Mouse (Mus musculus) cerebellum, adult 2 months (tissue): ENCODE measurements around the gene Wdtc1. TPM values are rescaled to one million over a fixed set of nuclear protein-coding genes. Genes with fewer than 3 reads are reported as not detected.

Experiments used
- DNase-seq, 2 experiments: peaks; one replicate each; pipeline ENCODE4 v3.0.0; 2021
- H3K27ac ChIP-seq: fragments of 200-500 bp; 2 replicates; pipeline ENCODE4 v1.5.1; 2012; ENCODE audit warnings: low read length, control low read depth, inconsistent platforms; ENCODE audit not compliant: insufficient read depth
- H3K27me3 ChIP-seq: fragments of 200-500 bp; 2 replicates; pipeline ENCODE4 v1.6.1; 2012; ENCODE audit warnings: inconsistent platforms, mild to moderate bottlenecking, low read length, moderate library complexity; ENCODE audit not compliant: control insufficient read depth, insufficient read depth
- H3K4me1 ChIP-seq: fragments of 200-500 bp; 2 replicates; pipeline ENCODE4 v1.6.1; 2011; ENCODE audit warnings: low read length; ENCODE audit not compliant: control insufficient read depth, insufficient read depth
- H3K4me3 ChIP-seq: fragments of 200-500 bp; replicated peaks from 2 replicates; pipeline ENCODE3; 2011; ENCODE audit warnings: mild to moderate bottlenecking, low read depth, low read length, control low read depth; ENCODE audit not compliant: insufficient read depth
- CTCF ChIP-seq: fragments of 200-500 bp; IDR thresholded peaks from 2 replicates; pipeline ENCODE4 v1.5.1; 2011; ENCODE audit warnings: low read depth, mild to moderate bottlenecking, control low read depth, low read length, moderate library complexity, borderline replicate concordance; ENCODE audit not compliant: insufficient read depth
- POLR2A ChIP-seq: fragments of 200-500 bp; IDR thresholded peaks from 2 replicates; pipeline ENCODE4 v1.6.1; 2011; ENCODE audit warnings: low read length, control low read depth, borderline replicate concordance; ENCODE audit not compliant: insufficient read depth
- WGBS: fragments of 180-500 bp; shearing (Covaris S2); methylation state at CpG from one replicate; pipeline ENCODE4 v1.1.7; 2018; 5-methylcytosine and 5-hydroxymethylcytosine counted together
- polyA plus RNA-seq: library from polyadenylated mRNA; depleted of rRNA; stranded (reverse); fragments of >200 nt; gene quantifications from 2 replicates; pipeline ENCODE4 v1.2.3, GENCODE M21; 2012

Gene Wdtc1
- polyA plus RNA-seq, 1 experiment = 46.6 TPM

GRCm38 (mm10) chr4:133330296-133330695 lies 23.0 kb downstream of the Wdtc1 start:
- TF ChIP-seq POLR2A (no peak), CTCF (no peak)
- 49% methylated on average over 4 of the region's 4 CpGs for WGBS

GRCm38 (mm10) chr4:133328129-133328528 lies 25.2 kb downstream of the Wdtc1 start:
- no peaks in the 10 kb centered on the region for H3K27me3 ChIP-seq
- WGBS = 87% methylated on average over 7 of the region's 7 CpGs
- TF ChIP-seq CTCF = no peak
- TF ChIP-seq POLR2A = no peak

More at GRCm38 (mm10) chr4:133330296-133330695, 23.0 kb downstream of the Wdtc1 start:
- no peak overlapping the region for H3K4me3 ChIP-seq
- DNase-seq = no peak
- no peaks in the 10 kb centered on the region for H3K27me3 ChIP-seq
- H3K27ac ChIP-seq = no peak overlapping the region
- H3K4me1 ChIP-seq = peaks cover 7% of the 10 kb centered on the region; the same call in 1 of the 2 replicates

GRCm38 (mm10) chr4:133319667-133320066 lies 33.6 kb downstream of the Wdtc1 start:
- no peak for TF ChIP-seq POLR2A
- TF ChIP-seq CTCF = no peak
- no peak for DNase-seq
- WGBS = 83% methylated on average over 3 of the region's 3 CpGs

More at GRCm38 (mm10) chr4:133328129-133328528, 25.2 kb downstream of the Wdtc1 start:
- Histone ChIP-seq H3K4me1 (0 out of 2 replicates have a peak, but pooled peaks cover 4% of the 10 kb centered on the region), H3K27ac (no peak overlapping the region), H3K4me3 (no peak overlapping the region)
- DNase-seq = no peak

GRCm38 (mm10) chr4:133315991-133316390 lies 37.3 kb downstream of the Wdtc1 start:
- no peak overlapping the region for H3K27ac ChIP-seq
- peaks cover 9% of the 10 kb centered on the region for H3K4me1 ChIP-seq
- DNase-seq = no peak
- H3K4me3 ChIP-seq = no peak overlapping the region
- no peaks in the 10 kb centered on the region for H3K27me3 ChIP-seq
- WGBS = 74% methylated on average over 5 of the region's 5 CpGs
- no peak for TF ChIP-seq CTCF
- TF ChIP-seq POLR2A = no peak

More at GRCm38 (mm10) chr4:133319667-133320066, 33.6 kb downstream of the Wdtc1 start:
- H3K4me1 ChIP-seq = peaks cover 9% of the 10 kb centered on the region
- H3K4me3 ChIP-seq = no peak overlapping the region
- H3K27ac ChIP-seq = no peak overlapping the region
- H3K27me3 ChIP-seq = no peaks in the 10 kb centered on the region

GRCm38 (mm10) chr4:133314896-133315295 lies 38.4 kb downstream of the Wdtc1 start:
- 8% methylated on average over 8 of the region's 8 CpGs for WGBS
- TF ChIP-seq CTCF (no peak; the same call in 1 of the 2 replicates), POLR2A (no peak)
- H3K4me1 ChIP-seq = peaks cover 9% of the 10 kb centered on the region
- 0 out of 2 replicates have a peak overlapping the region, but pooled peaks have one; percentile 7 for H3K27ac ChIP-seq
- peak; percentile 87 to 91 for DNase-seq
- no peaks in the 10 kb centered on the region for H3K27me3 ChIP-seq
- no peak overlapping the region for H3K4me3 ChIP-seq

GRCm38 (mm10) chr4:133309948-133310347 lies 43.3 kb downstream of the Wdtc1 start:
- no peaks in the 10 kb centered on the region for H3K27me3 ChIP-seq
- peaks cover 2% of the 10 kb centered on the region; the same call in 1 of the 2 replicates for H3K4me1 ChIP-seq
- TF ChIP-seq POLR2A (no peak), CTCF (peak; percentile 96)
- no peak overlapping the region for H3K27ac ChIP-seq
- 0% methylated on average over 3 of the region's 3 CpGs for WGBS
- H3K4me3 ChIP-seq = no peak overlapping the region
- DNase-seq = peak; percentile 76 to 90

- Histone ChIP-seq H3K27me3 (no peaks in the 10 kb centered on the region), H3K4me1 (peaks cover 3% of the 10 kb centered on the region), H3K4me3 (no peak overlapping the region), H3K27ac (no peak overlapping the region)
- 36% methylated on average over 3 of the region's 3 CpGs for WGBS
- TF ChIP-seq POLR2A = no peak
- TF ChIP-seq CTCF = peak; percentile 79
- peak; percentile 60 to 79 for DNase-seq
Observed at GRCm38 (mm10) chr4:133307331-133307730, 46.0 kb downstream of the Wdtc1 start.

DNA sequence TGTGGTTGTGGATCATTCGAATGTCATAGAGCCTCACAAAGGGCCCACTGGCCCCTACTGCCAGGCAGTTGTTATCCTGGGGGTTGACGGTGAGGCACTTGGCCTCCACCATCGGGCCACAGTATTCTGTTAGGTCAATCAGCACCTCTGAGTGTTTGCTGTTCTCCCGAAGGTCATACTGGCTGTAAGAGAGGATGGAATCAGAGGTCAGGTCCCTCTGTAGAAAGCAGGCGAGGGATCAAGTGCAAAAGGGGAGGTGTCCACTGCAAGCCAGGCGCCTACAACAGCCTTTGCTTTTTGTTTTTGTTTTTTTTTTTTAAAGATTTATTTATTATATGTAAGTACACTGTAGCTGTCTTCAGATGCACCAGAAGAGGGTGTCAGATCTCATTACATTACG lies 47.5 kb downstream of the Wdtc1 start:
- DNase-seq = no peak
- Histone ChIP-seq H3K27me3 (no peaks in the 10 kb centered on the region), H3K4me3 (no peak overlapping the region), H3K4me1 (peaks cover 13% of the 10 kb centered on the region), H3K27ac (no peak overlapping the region)
- no peak for TF ChIP-seq POLR2A
- TF ChIP-seq CTCF = no peak
- WGBS = 94% methylated on average over 7 of the region's 7 CpGs

DNA sequence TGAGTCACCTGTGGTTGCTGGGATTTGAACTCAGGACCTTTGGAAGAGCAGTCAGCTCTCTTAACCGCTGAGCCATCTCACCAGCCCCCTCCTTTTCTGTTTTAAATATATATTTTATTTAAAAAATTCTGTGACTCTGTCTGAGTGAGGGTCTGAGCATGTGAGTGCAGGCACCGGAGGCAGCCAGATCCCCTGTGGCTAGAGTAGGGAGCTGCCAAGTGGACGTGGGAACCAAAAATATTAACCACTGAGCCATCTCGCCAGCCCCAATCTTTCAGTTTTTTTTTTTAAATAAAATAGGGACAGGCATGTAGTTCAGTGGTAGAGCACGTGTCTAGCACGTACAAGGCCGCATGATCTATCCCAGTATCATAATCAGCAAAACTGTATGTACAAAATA lies 48.5 kb downstream of the Wdtc1 start:
- DNase-seq = no peak
- no peak for TF ChIP-seq POLR2A
- no peak for TF ChIP-seq CTCF
- WGBS = 60% methylated on average over 7 of the region's 7 CpGs
- Histone ChIP-seq H3K27me3 (no peaks in the 10 kb centered on the region), H3K27ac (no peak overlapping the region), H3K4me3 (no peak overlapping the region), H3K4me1 (peaks cover 24% of the 10 kb centered on the region)
